ENCODE assay signal across 16 mouse cellular contexts in genomic region chr8:85474924-85475323, GRCm38 (mm10). TPM values are rescaled to one million over a fixed set of nuclear protein-coding genes. Genes with fewer than 3 reads are reported as not detected.
"Had no signal": no experiment of that assay in that cellular context is flagged by ENCODE, and none has a peak within 500 bp of the region (broad histone marks: within the 10 kb centered on the region; RNA-seq: fewer than 3 reads in every experiment).

No protein-coding gene starts in this region.

- H3K27ac ChIP-seq: midbrain, embryonic 13.5 days; midbrain, embryonic 15.5 days; neural tube, embryonic 12.5 days; stomach, embryonic 15.5 days; stomach, postnatal 0 days had no signal

- DNase-seq: lung, adult 18-20 months; lung, embryonic 14.5 days; lung, postnatal 10 days; lung, postnatal 4 days; right cerebral cortex, postnatal 14 days; thymus, adult 2 months; thymus, postnatal 25 days; thymus, postnatal 4 days had no signal

- H3K27me3 ChIP-seq: midbrain, embryonic 13.5 days; midbrain, embryonic 15.5 days; neural tube, embryonic 12.5 days; stomach, embryonic 15.5 days had no signal

- H3K4me3 ChIP-seq: megakaryocyte, embryonic 14.5 days; midbrain, embryonic 13.5 days; midbrain, embryonic 15.5 days; neural tube, embryonic 12.5 days; stomach, embryonic 15.5 days had no signal

- H3K9me3 ChIP-seq: midbrain, embryonic 13.5 days; midbrain, embryonic 15.5 days; neural tube, embryonic 12.5 days; stomach, embryonic 15.5 days had no signal

- H3K4me2 ChIP-seq: lung, embryonic 14.5 days; midbrain, embryonic 11.5 days; midbrain, embryonic 13.5 days; midbrain, embryonic 15.5 days; neural tube, embryonic 12.5 days; stomach, embryonic 15.5 days had no signal

- H3K36me3 ChIP-seq: midbrain, embryonic 13.5 days; midbrain, embryonic 15.5 days; neural tube, embryonic 12.5 days; stomach, embryonic 15.5 days had no signal

- H3K4me1 ChIP-seq: megakaryocyte, embryonic 14.5 days; midbrain, embryonic 13.5 days; midbrain, embryonic 15.5 days; neural tube, embryonic 12.5 days; stomach, embryonic 15.5 days had no signal

- ATAC-seq: midbrain, embryonic 13.5 days; midbrain, embryonic 15.5 days had no signal

- H3K9ac ChIP-seq: lung, embryonic 14.5 days; midbrain, embryonic 13.5 days; midbrain, embryonic 15.5 days; neural tube, embryonic 12.5 days; stomach, embryonic 15.5 days had no signal

RNA-seq across cellular contexts. Expression of gene Gpt2, which starts 17.5 kb away (rescaled TPM):
- total RNA-seq: monocyte, adult 5-6 weeks had no signal
